Mouse (Mus musculus): Measurements from ENCODE around the gene Spop. TPM values are rescaled to one million over a fixed set of nuclear protein-coding genes. Genes with fewer than 3 reads are reported as not detected.

Gene Spop
- polyA plus RNA-seq, 1 experiment from 2014 or later: 102 TPM

DNA sequence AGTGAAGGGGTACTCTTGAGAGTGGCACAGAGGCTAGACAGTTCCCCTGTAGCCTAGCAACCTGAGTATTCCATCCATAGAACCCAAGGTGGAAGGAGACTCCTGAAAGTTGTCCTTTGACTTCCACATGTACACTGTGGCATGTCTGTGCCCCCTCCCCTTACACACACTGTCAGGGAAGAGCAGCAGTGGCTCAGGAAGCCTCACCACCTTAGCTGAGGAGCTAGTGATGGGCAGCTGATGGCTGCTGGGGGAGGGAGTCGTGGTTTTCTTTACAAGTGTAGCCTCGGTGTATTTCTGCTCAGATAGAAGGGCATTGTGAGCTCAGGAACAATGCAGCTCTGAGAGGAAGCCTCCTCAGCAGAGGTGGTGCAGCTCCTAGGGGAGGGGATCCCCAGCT is 31.5 kb downstream of the Spop start:
- in situ Hi-C loops (cut with MboI; ENCODE audit: low pct_unique_long_range_greater_than_20kb): no loop called here
- CTCF ChIA-PET: interaction anchor here (1.0 to 1.4 kb wide), 3 partner anchors 10 to 29 kb away, joined by 3 to 5 read pairs (median 4); no protein-coding TSS in a partner anchor
- ATAC-seq (no peak), DNase-seq (ENCODE audit: low read depth, low spot score) (no peak)
- no peak for TF ChIP-seq CTCF (IDR thresholded peaks at IDR 0.05)
- POLR2A ChIA-PET: no interaction called here
- H3K27me3 ChIP-seq: no peaks in the 10 kb centered on the region

- no peak for TF ChIP-seq CTCF (IDR thresholded peaks at IDR 0.05)
- POLR2A ChIA-PET: interaction anchor here (0.9 kb wide), 1 partner anchor 11 kb away, joined by 4 read pairs; no protein-coding TSS in a partner anchor
- H3K27me3 ChIP-seq: no peaks in the 10 kb centered on the region
- CTCF ChIA-PET: interaction anchor here (1.1 to 1.4 kb wide), 3 partner anchors 14 to 31 kb away, joined by 3 to 4 read pairs (median 3); no protein-coding TSS in a partner anchor
- no peak for ATAC-seq
- in situ Hi-C loops (cut with MboI; ENCODE audit: low pct_unique_long_range_greater_than_20kb): no loop called here
- DNase-seq (ENCODE audit: low read depth, low spot score): no peak
These were observed 32.9 kb downstream of the Spop start for GRCm38 (mm10) chr11:95446580-95447305.

GRCm38 (mm10) chr11:95448346-95448745 is 34.5 kb downstream of the Spop start:
- CTCF ChIA-PET: no interaction called here
- H3K27me3 ChIP-seq: no peaks in the 10 kb centered on the region
- in situ Hi-C loops (cut with MboI; ENCODE audit: low pct_unique_long_range_greater_than_20kb): no loop called here

GRCm38 (mm10) chr11:95455331-95455730 is 41.5 kb downstream of the Spop start:
- no peak for TF ChIP-seq CTCF (IDR thresholded peaks at IDR 0.05)
- no peak for ATAC-seq
- POLR2A ChIA-PET: no interaction called here
- in situ Hi-C loops (cut with MboI; ENCODE audit: low pct_unique_long_range_greater_than_20kb): no loop called here
- CTCF ChIA-PET: interaction anchor here (0.8 to 2.1 kb wide), 2 partner anchors 10 to 13 kb away, joined by 3 to 5 read pairs; no protein-coding TSS in a partner anchor
- DNase-seq (ENCODE audit: low read depth, low spot score): no peak
- H3K27me3 ChIP-seq: no peaks in the 10 kb centered on the region

More at GRCm38 (mm10) chr11:95448346-95448745, 34.5 kb downstream of the Spop start:
- ATAC-seq: no peak
- POLR2A ChIA-PET: no interaction called here
- TF ChIP-seq CTCF (IDR thresholded peaks at IDR 0.05): no peak
- DNase-seq (ENCODE audit: low read depth, low spot score): no peak

DNA sequence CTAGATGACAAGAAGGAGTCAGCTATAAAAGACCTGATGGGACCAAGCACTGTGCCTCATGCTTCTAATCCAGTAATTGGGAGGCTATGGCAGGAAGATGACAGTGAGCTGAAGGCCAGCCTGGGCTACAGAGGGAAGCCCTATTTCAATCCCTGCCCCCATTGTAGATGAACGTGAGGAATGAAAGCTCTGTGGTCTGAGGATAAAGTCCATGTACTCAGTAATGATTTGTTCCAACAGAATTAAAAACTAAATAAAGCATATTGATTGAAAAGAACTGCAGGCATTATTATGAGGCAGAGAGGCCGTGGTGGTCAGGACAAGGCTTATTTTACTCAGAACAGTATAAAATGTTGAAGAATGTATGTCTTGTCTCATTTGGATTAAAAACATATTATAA is 47.0 kb downstream of the Spop start:
- no peak for ATAC-seq
- TF ChIP-seq CTCF (IDR thresholded peaks at IDR 0.05): no peak
- no peaks in the 10 kb centered on the region for H3K27me3 ChIP-seq
- in situ Hi-C loops (cut with MboI; ENCODE audit: low pct_unique_long_range_greater_than_20kb): no loop called here
- ChIA-PET CTCF (interaction anchor here (1.1 kb wide), 1 partner anchor 22 kb away, joined by 3 read pairs; no protein-coding TSS in a partner anchor), POLR2A (no interaction called here)
- no peak for DNase-seq (ENCODE audit: low read depth, low spot score)

GRCm38 (mm10) chr11:95462168-95462567 is 48.3 kb downstream of the Spop start:
- no peak for TF ChIP-seq CTCF (IDR thresholded peaks at IDR 0.05)
- CTCF ChIA-PET: interaction anchor here (1.4 kb wide), 1 partner anchor 64 kb away, joined by 3 read pairs; no protein-coding TSS in a partner anchor
- H3K27me3 ChIP-seq: no peaks in the 10 kb centered on the region
- POLR2A ChIA-PET: interaction anchor here (0.6 kb wide), 1 partner anchor 49 kb away, joined by 3 read pairs; no protein-coding TSS in a partner anchor
- no peak for ATAC-seq
- in situ Hi-C loops (cut with MboI; ENCODE audit: low pct_unique_long_range_greater_than_20kb): no loop called here
- DNase-seq (ENCODE audit: low read depth, low spot score): no peak

- in situ Hi-C loops (cut with MboI; ENCODE audit: low pct_unique_long_range_greater_than_20kb): no loop called here
- ATAC-seq (no peak), DNase-seq (ENCODE audit: low read depth, low spot score) (no peak)
- no peak for TF ChIP-seq CTCF (IDR thresholded peaks at IDR 0.05)
- ChIA-PET CTCF (interaction anchor here (1.6 kb wide), 1 partner anchor 36 kb away, joined by 3 read pairs; no protein-coding TSS in a partner anchor), POLR2A (no interaction called here)
- H3K27me3 ChIP-seq: no peaks in the 10 kb centered on the region
These were observed 53.9 kb downstream of the Spop start for GRCm38 (mm10) chr11:95467731-95468130.

GRCm38 (mm10) chr11:95472942-95473341 is 59.1 kb downstream of the Spop start:
- no peak for DNase-seq (ENCODE audit: low read depth, low spot score)
- in situ Hi-C loops (cut with MboI; ENCODE audit: low pct_unique_long_range_greater_than_20kb): loop anchor here (5.0 kb wide), 1 partner anchor 71 kb away; no protein-coding TSS in a partner anchor
- no peak for TF ChIP-seq CTCF (IDR thresholded peaks at IDR 0.05)
- H3K27me3 ChIP-seq: no peaks in the 10 kb centered on the region
- ChIA-PET CTCF (interaction anchor here (1.0 kb wide), 1 partner anchor 8 kb away, joined by 3 read pairs; no protein-coding TSS in a partner anchor), POLR2A (interaction anchor here (0.6 kb wide), 1 partner anchor 56 kb away, joined by 3 read pairs; no protein-coding TSS in a partner anchor)
- ATAC-seq: no peak

DNA sequence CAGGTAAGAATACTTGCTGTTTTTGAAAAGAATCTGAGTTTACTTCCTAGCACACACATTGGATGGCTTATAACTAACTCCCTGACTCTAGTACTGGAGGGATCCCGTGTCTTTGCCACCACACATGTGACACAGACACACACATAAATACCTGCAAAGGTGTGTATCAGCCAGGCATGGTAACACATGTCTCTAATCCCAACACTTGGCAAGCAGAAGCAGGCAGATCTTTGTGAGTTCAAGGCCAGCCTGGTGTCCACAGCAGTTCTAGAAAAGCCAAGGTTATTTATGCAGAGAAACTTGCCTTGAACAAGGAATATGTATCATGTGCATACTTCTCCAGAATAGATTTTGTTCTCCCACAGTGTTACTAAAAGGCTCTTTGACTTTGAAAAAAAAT is 59.6 kb downstream of the Spop start:
- CTCF ChIA-PET: no interaction called here
- DNase-seq (ENCODE audit: low read depth, low spot score) (no peak), ATAC-seq (no peak)
- POLR2A ChIA-PET: no interaction called here
- in situ Hi-C loops (cut with MboI; ENCODE audit: low pct_unique_long_range_greater_than_20kb): loop anchor here (5.0 kb wide), 1 partner anchor 71 kb away; no protein-coding TSS in a partner anchor
- no peaks in the 10 kb centered on the region for H3K27me3 ChIP-seq
- TF ChIP-seq CTCF (IDR thresholded peaks at IDR 0.05): no peak

DNA sequence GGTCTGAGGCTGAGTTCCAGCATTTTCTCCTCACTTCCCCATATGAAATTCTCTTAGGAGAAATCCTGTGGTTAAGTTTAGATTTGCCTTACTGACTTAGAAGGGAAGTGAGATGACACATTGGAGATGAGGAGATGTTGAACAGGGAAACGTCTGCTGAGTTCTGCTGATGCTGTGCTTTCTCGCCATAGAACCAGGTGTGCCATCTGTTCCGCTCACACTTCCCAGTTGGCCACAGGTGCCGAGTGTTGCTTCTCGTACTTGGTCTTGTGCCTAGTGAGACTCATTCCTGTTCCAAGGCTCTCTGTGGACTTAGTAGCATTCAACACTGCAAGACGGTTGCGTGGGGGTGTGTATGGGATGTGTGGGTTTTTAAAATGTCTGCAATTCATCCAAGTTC is 62.4 kb downstream of the Spop start:
- DNase-seq (ENCODE audit: low read depth, low spot score) (no peak), ATAC-seq (no peak)
- CTCF ChIA-PET: no interaction called here
- no peak for TF ChIP-seq CTCF (IDR thresholded peaks at IDR 0.05)
- in situ Hi-C loops (cut with MboI; ENCODE audit: low pct_unique_long_range_greater_than_20kb): no loop called here
- no peaks in the 10 kb centered on the region for H3K27me3 ChIP-seq
- POLR2A ChIA-PET: no interaction called here

GRCm38 (mm10) chr11:95479458-95479857 is 65.6 kb downstream of the Spop start:
- peak; percentile 51 for TF ChIP-seq CTCF (IDR thresholded peaks at IDR 0.05)
- ChIA-PET POLR2A (interaction anchor here (1.6 kb wide), 1 partner anchor 20 kb away, joined by 5 read pairs; no protein-coding TSS in a partner anchor), CTCF (interaction anchor here (0.9 to 2.3 kb wide), 2 partner anchors 10 to 23 kb away, joined by 3 to 6 read pairs; no protein-coding TSS in a partner anchor)
- in situ Hi-C loops (cut with MboI; ENCODE audit: low pct_unique_long_range_greater_than_20kb): no loop called here
- DNase-seq (ENCODE audit: low read depth, low spot score) (no peak), ATAC-seq (no peak)
- H3K27me3 ChIP-seq: no peaks in the 10 kb centered on the region

Measured in Patski (cell line).